Mouse (Mus musculus): ENCODE results near the gene Ern1. TPM values are rescaled to one million over a fixed set of nuclear protein-coding genes. Genes with fewer than 3 reads are reported as not detected.

Ern1 gene
- polyA plus RNA-seq, 1 experiment: 18.1 TPM

DNA sequence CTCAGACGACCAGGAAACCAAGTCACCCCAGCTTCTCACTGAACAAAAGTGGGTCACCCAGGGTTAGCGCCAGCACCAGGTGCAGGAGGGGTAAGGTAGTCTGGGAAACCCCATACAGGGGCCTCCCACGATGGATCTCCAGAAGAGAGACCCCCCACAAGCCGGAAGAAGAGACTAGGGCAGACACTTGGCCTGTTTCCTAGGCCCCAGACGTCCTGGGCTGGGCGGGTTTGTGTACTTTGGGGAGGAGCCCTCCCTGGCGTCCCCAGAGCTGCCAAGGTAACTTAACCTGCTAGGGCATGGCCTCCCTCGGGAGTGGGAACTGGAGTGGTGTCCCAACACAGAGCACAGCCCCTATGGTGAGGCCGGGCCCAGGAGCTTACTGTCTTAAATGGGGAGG is 113.1 kb downstream of the Ern1 start:
- 0 out of 2 replicates have a peak, but pooled peaks have one; percentile 21 for TF ChIP-seq POLR2A (IDR thresholded peaks at IDR 0.05; ENCODE audit: control insufficient read depth, extremely low read depth, insufficient read depth, low read length, poor library complexity)
- TF ChIP-seq CTCF (IDR thresholded peaks at IDR 0.05; ENCODE audit: borderline replicate concordance, control insufficient read depth, extremely low read depth, insufficient read depth, low read length, poor library complexity): no peak
- Histone ChIP-seq H3K4me3 (ENCODE audit: control insufficient read depth, insufficient read depth, low read length) (peak overlapping the region; percentile 39), H3K4me1 (replicated peaks; ENCODE audit: control insufficient read depth, insufficient read depth, low read length) (peaks cover 39% of the 10 kb centered on the region), H3K36me3 (ENCODE audit: control insufficient read depth, insufficient read depth, low read length) (peaks cover 27% of the 10 kb centered on the region), H3K27me3 (ENCODE audit: control insufficient read depth, insufficient read depth, low read length) (no peaks in the 10 kb centered on the region), H3K27ac (ENCODE audit: control insufficient read depth, insufficient read depth, low read length) (peak overlapping the region; percentile 96)
- 22% methylated on average over 9 of the region's 9 CpGs for WGBS
- peak; percentile 73 for DNase-seq

DNA sequence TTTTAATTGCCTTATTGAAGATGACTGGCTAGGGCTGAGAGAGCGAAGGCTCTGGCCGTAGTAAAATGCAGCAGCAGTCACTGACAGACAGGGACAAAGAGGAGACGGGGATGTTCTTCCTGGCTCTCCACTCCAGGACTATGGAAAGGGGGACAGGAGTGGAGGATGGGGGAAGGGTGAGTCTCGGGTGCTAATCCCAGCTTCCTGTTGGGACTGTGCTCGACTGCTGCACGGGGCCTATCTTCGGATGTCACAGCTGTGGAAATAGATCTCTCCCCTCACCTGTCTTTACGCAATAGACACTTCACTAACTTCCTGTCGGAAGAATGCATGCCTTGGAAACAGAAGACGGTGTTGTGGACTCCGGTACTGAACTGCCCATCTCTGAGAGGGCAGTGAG is 113.7 kb downstream of the Ern1 start:
- TF ChIP-seq CTCF (IDR thresholded peaks at IDR 0.05; ENCODE audit: borderline replicate concordance, control insufficient read depth, extremely low read depth, insufficient read depth, low read length, poor library complexity) (no peak), POLR2A (IDR thresholded peaks at IDR 0.05; ENCODE audit: control insufficient read depth, extremely low read depth, insufficient read depth, low read length, poor library complexity) (no peak)
- 91% methylated on average over 11 of the region's 11 CpGs for WGBS
- Histone ChIP-seq H3K36me3 (ENCODE audit: control insufficient read depth, insufficient read depth, low read length) (peaks cover 27% of the 10 kb centered on the region), H3K27me3 (ENCODE audit: control insufficient read depth, insufficient read depth, low read length) (no peaks in the 10 kb centered on the region), H3K4me1 (replicated peaks; ENCODE audit: control insufficient read depth, insufficient read depth, low read length) (peaks cover 39% of the 10 kb centered on the region), H3K4me3 (ENCODE audit: control insufficient read depth, insufficient read depth, low read length) (no peak overlapping the region), H3K27ac (ENCODE audit: control insufficient read depth, insufficient read depth, low read length) (peak overlapping the region; percentile 96)
- DNase-seq: no peak

GRCm38 (mm10) chr11:106366316-106366715 is 121.3 kb downstream of the Ern1 start:
- no peaks in the 10 kb centered on the region for H3K27me3 ChIP-seq (ENCODE audit: control insufficient read depth, insufficient read depth, low read length)
- peak; percentile 83 for DNase-seq
- H3K4me3 ChIP-seq (ENCODE audit: control insufficient read depth, insufficient read depth, low read length): no peak overlapping the region

GRCm38 (mm10) chr11:106365366-106365765 is 122.3 kb downstream of the Ern1 start, which contains the start of gene Prr29:
Gene Prr29, plus strand, starts transcription at chr11:106365472.
- no peak within 1 kb of the TSS for H3K27ac ChIP-seq (ENCODE audit: control insufficient read depth, insufficient read depth, low read length)
- H3K36me3 ChIP-seq (ENCODE audit: control insufficient read depth, insufficient read depth, low read length): no peaks in the 10 kb centered on the region
- no peak for TF ChIP-seq CTCF (IDR thresholded peaks at IDR 0.05; ENCODE audit: borderline replicate concordance, control insufficient read depth, extremely low read depth, insufficient read depth, low read length, poor library complexity)
- no peaks in the 10 kb centered on the region for H3K27me3 ChIP-seq (ENCODE audit: control insufficient read depth, insufficient read depth, low read length)
- WGBS: 76% methylated on average over 10 of the region's 10 CpGs
- peaks cover 17% of the 10 kb centered on the region for H3K4me1 ChIP-seq (replicated peaks; ENCODE audit: control insufficient read depth, insufficient read depth, low read length)
- DNase-seq: no peak
- no peak within 1 kb of the TSS for H3K4me3 ChIP-seq (ENCODE audit: control insufficient read depth, insufficient read depth, low read length)

More at GRCm38 (mm10) chr11:106366316-106366715, 121.3 kb downstream of the Ern1 start:
- WGBS: 4% methylated on average over 3 of the region's 3 CpGs
- TF ChIP-seq CTCF (IDR thresholded peaks at IDR 0.05; ENCODE audit: borderline replicate concordance, control insufficient read depth, extremely low read depth, insufficient read depth, low read length, poor library complexity): peak; percentile 78; the same call in 1 of the 2 replicates
- no peak for TF ChIP-seq POLR2A (IDR thresholded peaks at IDR 0.05; ENCODE audit: control insufficient read depth, extremely low read depth, insufficient read depth, low read length, poor library complexity)
- Histone ChIP-seq H3K36me3 (ENCODE audit: control insufficient read depth, insufficient read depth, low read length) (no peaks in the 10 kb centered on the region), H3K4me1 (replicated peaks; ENCODE audit: control insufficient read depth, insufficient read depth, low read length) (peaks cover 17% of the 10 kb centered on the region), H3K27ac (ENCODE audit: control insufficient read depth, insufficient read depth, low read length) (no peak overlapping the region)

DNA sequence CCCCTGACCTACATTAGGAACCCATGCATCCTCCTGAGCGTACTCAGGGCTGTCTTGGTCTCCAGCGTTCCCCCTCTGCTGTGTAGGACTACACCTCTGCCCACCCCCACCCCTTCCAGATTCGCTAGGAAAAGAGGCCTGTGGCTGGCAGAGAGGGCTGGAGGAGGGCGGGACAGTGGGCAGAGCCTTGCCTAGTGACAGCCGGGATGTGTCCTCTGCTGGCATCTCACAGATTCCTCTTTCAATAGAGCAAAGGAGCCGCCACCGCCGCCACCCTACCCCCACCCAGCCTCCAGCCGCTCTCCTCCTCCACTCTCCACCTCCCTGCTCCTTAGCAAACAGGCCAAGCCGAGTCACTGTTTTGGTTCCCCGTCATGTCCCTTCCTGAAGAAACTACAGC is 122.9 kb downstream of the Ern1 start:
- Histone ChIP-seq H3K4me1 (replicated peaks; ENCODE audit: control insufficient read depth, insufficient read depth, low read length) (peaks cover 17% of the 10 kb centered on the region), H3K27me3 (ENCODE audit: control insufficient read depth, insufficient read depth, low read length) (no peaks in the 10 kb centered on the region), H3K36me3 (ENCODE audit: control insufficient read depth, insufficient read depth, low read length) (no peaks in the 10 kb centered on the region), H3K4me3 (ENCODE audit: control insufficient read depth, insufficient read depth, low read length) (no peak overlapping the region), H3K27ac (ENCODE audit: control insufficient read depth, insufficient read depth, low read length) (no peak overlapping the region)
- no peak for DNase-seq
- TF ChIP-seq POLR2A (IDR thresholded peaks at IDR 0.05; ENCODE audit: control insufficient read depth, extremely low read depth, insufficient read depth, low read length, poor library complexity): no peak
- no peak for TF ChIP-seq CTCF (IDR thresholded peaks at IDR 0.05; ENCODE audit: borderline replicate concordance, control insufficient read depth, extremely low read depth, insufficient read depth, low read length, poor library complexity)
- WGBS: 44% methylated on average over 11 of the region's 11 CpGs

GRCm38 (mm10) chr11:106359350-106359749 is 128.3 kb downstream of the Ern1 start:
- 28% methylated on average over 5 of the region's 5 CpGs for WGBS
- TF ChIP-seq POLR2A (IDR thresholded peaks at IDR 0.05; ENCODE audit: control insufficient read depth, extremely low read depth, insufficient read depth, low read length, poor library complexity) (no peak), CTCF (IDR thresholded peaks at IDR 0.05; ENCODE audit: borderline replicate concordance, control insufficient read depth, extremely low read depth, insufficient read depth, low read length, poor library complexity) (peak; percentile 79; the same call in 1 of the 2 replicates)
- no peaks in the 10 kb centered on the region for H3K27me3 ChIP-seq (ENCODE audit: control insufficient read depth, insufficient read depth, low read length)
- peak; percentile 55 for DNase-seq
- no peak overlapping the region for H3K4me3 ChIP-seq (ENCODE audit: control insufficient read depth, insufficient read depth, low read length)
- no peaks in the 10 kb centered on the region for H3K36me3 ChIP-seq (ENCODE audit: control insufficient read depth, insufficient read depth, low read length)
- H3K4me1 ChIP-seq (replicated peaks; ENCODE audit: control insufficient read depth, insufficient read depth, low read length): peaks cover 11% of the 10 kb centered on the region
- no peak overlapping the region for H3K27ac ChIP-seq (ENCODE audit: control insufficient read depth, insufficient read depth, low read length)

Measured in thymus, adult 2 months (tissue).